Mouse (Mus musculus): ENCODE measurements at regions not wholly inside any gene's neighbourhood (a gene's known extent, or its start where the extent isn't known, plus 50 kb on each side); places are given as distances from the start of the nearest gene placed in this dataset.

DNA sequence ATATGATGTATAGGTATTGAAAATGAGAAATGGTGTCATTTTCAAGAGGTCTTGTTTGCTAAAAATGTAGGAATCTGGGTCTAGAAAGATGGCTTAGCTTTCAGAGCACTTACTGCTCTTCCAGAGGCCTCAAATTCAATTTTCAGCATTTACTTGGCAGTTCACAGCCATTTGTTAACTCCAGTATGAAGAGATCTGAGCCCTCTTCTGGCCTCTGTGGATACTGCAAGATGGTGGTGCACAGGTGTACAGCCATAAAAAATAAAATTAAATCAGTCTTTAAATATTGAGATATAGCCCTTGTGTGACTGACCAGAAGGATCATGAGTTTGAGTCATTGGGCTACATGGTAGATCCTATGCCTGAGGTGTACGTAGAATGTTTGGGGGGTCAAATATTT lies 173.1 kb downstream of the S1pr1 start:
- WGBS, result 94% methylated on average over 1 of the region's 1 CpGs
- Histone ChIP-seq H3K4me2 (replicated peaks; ENCODE audit: low read depth, low read length, severe bottlenecking) (no peak overlapping the region), H3K27me3 (ENCODE audit: control insufficient read depth, insufficient read depth, low read length) (no peaks in the 10 kb centered on the region), H3K4me1 (ENCODE audit: control insufficient read depth, insufficient read depth, low read length) (no peaks in the 10 kb centered on the region), H3K36me3 (ENCODE audit: control insufficient read depth, insufficient read depth, low read length) (no peaks in the 10 kb centered on the region), H3K4me3 (replicated peaks; ENCODE audit: low read length) (no peak overlapping the region), H3K9me3 (ENCODE audit: control insufficient read depth, low read length) (no peaks in the 10 kb centered on the region), H3K9ac (ENCODE audit: low read depth, low read length, severe bottlenecking) (no peak overlapping the region), H3K27ac (replicated peaks; ENCODE audit: low read depth, low read length) (no peak overlapping the region)
- TF ChIP-seq POLR2A (IDR thresholded peaks at IDR 0.05; ENCODE audit: borderline replicate concordance, extremely low read depth, insufficient read depth, insufficient read length), result no peak
- DNase-seq (ENCODE audit: low spot score) (peak; percentile 14), ATAC-seq (ENCODE audit: low FRiP score, low read depth) (no peak)

DNA sequence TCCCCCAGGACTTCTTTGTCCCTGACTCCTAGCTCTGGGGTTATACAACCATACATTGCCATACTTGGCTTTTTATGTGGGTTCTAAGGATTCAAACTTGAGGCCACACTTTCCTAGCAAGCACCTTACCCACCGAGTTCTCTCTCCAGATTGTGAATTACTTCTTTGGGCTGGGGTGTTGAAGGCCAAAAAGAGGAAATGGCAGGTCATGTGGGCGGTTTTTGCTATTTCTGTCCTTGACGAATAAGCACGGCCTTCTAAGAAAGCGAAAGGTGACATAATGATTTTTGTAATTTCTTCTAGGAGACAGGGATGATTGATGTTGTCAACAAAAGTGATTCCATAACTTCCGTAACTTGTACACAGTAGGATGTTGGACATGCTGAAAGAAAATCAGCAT lies 176.5 kb downstream of the S1pr1 start:
- Histone ChIP-seq H3K4me3 (replicated peaks; ENCODE audit: low read length) (no peak overlapping the region), H3K4me2 (replicated peaks; ENCODE audit: low read depth, low read length, severe bottlenecking) (no peak overlapping the region), H3K9ac (ENCODE audit: low read depth, low read length, severe bottlenecking) (no peak overlapping the region), H3K27me3 (ENCODE audit: control insufficient read depth, insufficient read depth, low read length) (no peaks in the 10 kb centered on the region), H3K4me1 (ENCODE audit: control insufficient read depth, insufficient read depth, low read length) (no peaks in the 10 kb centered on the region), H3K9me3 (ENCODE audit: control insufficient read depth, low read length) (no peaks in the 10 kb centered on the region), H3K27ac (replicated peaks; ENCODE audit: low read depth, low read length) (no peak overlapping the region), H3K36me3 (ENCODE audit: control insufficient read depth, insufficient read depth, low read length) (no peaks in the 10 kb centered on the region)
- no peak for TF ChIP-seq POLR2A (IDR thresholded peaks at IDR 0.05; ENCODE audit: borderline replicate concordance, extremely low read depth, insufficient read depth, insufficient read length)
- DNase-seq (ENCODE audit: low spot score) (no peak), ATAC-seq (ENCODE audit: low FRiP score, low read depth) (no peak)
- 79% methylated on average over 6 of the region's 6 CpGs for WGBS

DNA sequence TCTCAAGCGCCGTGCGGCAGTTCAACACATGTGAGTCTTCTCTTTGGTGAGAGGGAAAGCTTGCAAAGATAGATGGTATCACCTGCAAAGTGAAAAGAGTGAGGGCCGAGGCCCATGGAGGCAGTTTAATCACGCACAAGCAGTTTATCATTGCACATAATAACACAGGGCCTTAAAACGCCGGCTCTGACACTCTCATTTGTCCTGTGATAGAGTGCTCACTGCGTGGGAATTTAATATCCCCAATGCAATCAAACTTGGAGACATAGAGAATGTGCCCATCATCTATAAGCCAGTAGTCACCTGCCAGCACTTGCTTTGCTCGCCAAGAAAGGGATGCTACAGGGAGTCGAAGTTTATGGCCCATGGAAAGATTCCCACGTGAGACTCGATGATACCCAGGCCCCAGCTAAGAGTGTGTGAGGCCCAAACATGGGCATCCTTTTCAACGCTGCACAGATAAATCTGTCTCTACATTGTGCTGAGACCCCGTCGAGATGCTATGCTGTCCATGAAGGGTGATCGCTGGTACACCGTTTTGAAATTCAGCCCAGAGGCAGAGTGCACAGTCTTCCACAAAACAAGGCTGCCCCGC lies 182.6 kb downstream of the S1pr1 start:
- H3K36me3 ChIP-seq (ENCODE audit: control insufficient read depth, insufficient read depth, low read length), result no peaks in the 10 kb centered on the region
- 83% methylated on average over 18 of the region's 18 CpGs for WGBS
- H3K4me2 ChIP-seq (replicated peaks; ENCODE audit: low read depth, low read length, severe bottlenecking), result no peak overlapping the region
- H3K9ac ChIP-seq (ENCODE audit: low read depth, low read length, severe bottlenecking), result no peak overlapping the region
- H3K4me1 ChIP-seq (ENCODE audit: control insufficient read depth, insufficient read depth, low read length), result no peaks in the 10 kb centered on the region
- H3K27me3 ChIP-seq (ENCODE audit: control insufficient read depth, insufficient read depth, low read length), result no peaks in the 10 kb centered on the region
- ATAC-seq (ENCODE audit: low FRiP score, low read depth) (no peak), DNase-seq (ENCODE audit: low spot score) (no peak)
- no peak for TF ChIP-seq POLR2A (IDR thresholded peaks at IDR 0.05; ENCODE audit: borderline replicate concordance, extremely low read depth, insufficient read depth, insufficient read length)
- H3K9me3 ChIP-seq (ENCODE audit: control insufficient read depth, low read length), result no peaks in the 10 kb centered on the region
- no peak overlapping the region for H3K27ac ChIP-seq (replicated peaks; ENCODE audit: low read depth, low read length)
- no peak overlapping the region for H3K4me3 ChIP-seq (replicated peaks; ENCODE audit: low read length)

DNA sequence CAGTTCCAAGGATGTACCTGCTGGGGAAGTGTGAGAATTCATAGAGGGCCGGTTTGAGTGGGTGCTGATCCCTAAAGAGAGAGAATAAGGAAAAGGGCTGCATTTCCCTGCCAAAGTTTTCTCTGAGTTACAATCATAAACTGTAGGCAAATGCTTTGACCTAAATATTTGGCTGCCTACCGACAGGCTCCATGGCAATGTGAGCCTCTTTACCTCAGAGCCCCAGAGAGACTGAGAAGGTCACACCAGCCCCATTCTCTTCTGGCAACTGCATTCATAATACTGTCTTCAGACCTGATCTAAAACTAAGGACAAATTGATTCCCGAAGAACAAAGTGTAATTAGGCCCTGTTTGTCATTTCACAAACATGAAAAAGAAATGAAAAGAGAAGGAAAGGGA lies 184.4 kb downstream of the S1pr1 start:
- H3K9ac ChIP-seq (ENCODE audit: low read depth, low read length, severe bottlenecking), result no peak overlapping the region
- no peaks in the 10 kb centered on the region for H3K9me3 ChIP-seq (ENCODE audit: control insufficient read depth, low read length)
- H3K27me3 ChIP-seq (ENCODE audit: control insufficient read depth, insufficient read depth, low read length), result no peaks in the 10 kb centered on the region
- H3K4me3 ChIP-seq (replicated peaks; ENCODE audit: low read length), result no peak overlapping the region
- no peak for DNase-seq (ENCODE audit: low spot score)
- no peak overlapping the region for H3K4me2 ChIP-seq (replicated peaks; ENCODE audit: low read depth, low read length, severe bottlenecking)
- H3K27ac ChIP-seq (replicated peaks; ENCODE audit: low read depth, low read length), result no peak overlapping the region
- 81% methylated on average over 3 of the region's 3 CpGs for WGBS
- no peak for ATAC-seq (ENCODE audit: low FRiP score, low read depth)
- H3K36me3 ChIP-seq (ENCODE audit: control insufficient read depth, insufficient read depth, low read length), result no peaks in the 10 kb centered on the region
- H3K4me1 ChIP-seq (ENCODE audit: control insufficient read depth, insufficient read depth, low read length), result no peaks in the 10 kb centered on the region
- no peak for TF ChIP-seq POLR2A (IDR thresholded peaks at IDR 0.05; ENCODE audit: borderline replicate concordance, extremely low read depth, insufficient read depth, insufficient read length)

DNA sequence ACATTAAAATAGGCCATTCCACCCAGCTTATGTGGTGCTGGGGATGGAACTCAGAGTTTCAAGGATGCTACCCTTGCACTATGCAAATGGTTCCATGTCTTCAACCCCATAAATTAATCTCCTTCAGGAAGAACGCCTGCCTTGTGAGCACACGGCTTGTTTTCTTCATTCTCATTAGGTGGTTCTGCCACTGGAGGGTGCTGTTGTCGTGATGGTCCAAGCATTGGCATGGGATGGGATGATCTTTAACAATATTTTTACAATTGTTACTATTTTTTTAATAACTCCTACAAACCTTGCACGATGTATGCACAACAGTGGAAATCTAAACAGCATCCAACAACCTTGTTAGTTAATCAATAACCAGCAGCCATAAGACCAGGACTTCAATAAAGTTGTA lies 185.0 kb downstream of the S1pr1 start:
- DNase-seq (ENCODE audit: low spot score) (no peak), ATAC-seq (ENCODE audit: low FRiP score, low read depth) (no peak)
- H3K4me1 ChIP-seq (ENCODE audit: control insufficient read depth, insufficient read depth, low read length), result no peaks in the 10 kb centered on the region
- H3K9ac ChIP-seq (ENCODE audit: low read depth, low read length, severe bottlenecking), result no peak overlapping the region
- TF ChIP-seq POLR2A (IDR thresholded peaks at IDR 0.05; ENCODE audit: borderline replicate concordance, extremely low read depth, insufficient read depth, insufficient read length), result no peak
- H3K4me3 ChIP-seq (replicated peaks; ENCODE audit: low read length), result no peak overlapping the region
- H3K4me2 ChIP-seq (replicated peaks; ENCODE audit: low read depth, low read length, severe bottlenecking), result no peak overlapping the region
- no peaks in the 10 kb centered on the region for H3K36me3 ChIP-seq (ENCODE audit: control insufficient read depth, insufficient read depth, low read length)
- no peak overlapping the region for H3K27ac ChIP-seq (replicated peaks; ENCODE audit: low read depth, low read length)
- no peaks in the 10 kb centered on the region for H3K27me3 ChIP-seq (ENCODE audit: control insufficient read depth, insufficient read depth, low read length)
- H3K9me3 ChIP-seq (ENCODE audit: control insufficient read depth, low read length), result no peaks in the 10 kb centered on the region
- 48% methylated on average over 4 of the region's 4 CpGs for WGBS

DNA sequence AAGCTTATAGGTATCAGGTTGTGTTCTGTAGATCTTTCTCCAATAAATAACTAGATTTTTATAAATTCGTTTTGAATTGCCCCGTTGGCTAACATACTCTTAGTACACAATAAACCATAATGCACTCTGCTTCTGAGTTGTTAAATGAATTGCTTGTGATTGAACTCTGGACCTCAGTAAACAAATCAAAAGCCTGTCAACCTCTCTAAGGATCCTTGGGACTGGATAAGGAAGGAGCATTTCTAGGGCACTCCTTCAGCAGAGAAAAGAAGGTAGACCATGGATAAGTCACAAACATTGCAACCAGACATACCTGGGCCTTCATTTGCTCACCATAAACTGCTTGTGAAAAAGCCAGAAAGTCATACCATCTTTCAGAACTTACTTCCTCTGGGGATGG lies 191.4 kb downstream of the S1pr1 start:
- no peak for DNase-seq (ENCODE audit: low spot score)
- no peaks in the 10 kb centered on the region for H3K4me1 ChIP-seq (ENCODE audit: control insufficient read depth, insufficient read depth, low read length)
- H3K27me3 ChIP-seq (ENCODE audit: control insufficient read depth, insufficient read depth, low read length), result no peaks in the 10 kb centered on the region
- H3K4me2 ChIP-seq (replicated peaks; ENCODE audit: low read depth, low read length, severe bottlenecking), result no peak overlapping the region
- H3K9ac ChIP-seq (ENCODE audit: low read depth, low read length, severe bottlenecking), result no peak overlapping the region
- no peak for ATAC-seq (ENCODE audit: low FRiP score, low read depth)
- H3K36me3 ChIP-seq (ENCODE audit: control insufficient read depth, insufficient read depth, low read length), result no peaks in the 10 kb centered on the region
- no peaks in the 10 kb centered on the region for H3K9me3 ChIP-seq (ENCODE audit: control insufficient read depth, low read length)
- H3K4me3 ChIP-seq (replicated peaks; ENCODE audit: low read length), result no peak overlapping the region
- WGBS, result 76% methylated on average over 2 of the region's 2 CpGs
- TF ChIP-seq POLR2A (IDR thresholded peaks at IDR 0.05; ENCODE audit: borderline replicate concordance, extremely low read depth, insufficient read depth, insufficient read length), result no peak
- no peak overlapping the region for H3K27ac ChIP-seq (replicated peaks; ENCODE audit: low read depth, low read length)

All from limb, embryonic 14.5 days (tissue).